Mouse (Mus musculus) intestine, embryonic 16.5 days (tissue): ENCODE data around the gene Gnat2. TPM values are rescaled to one million over a fixed set of nuclear protein-coding genes. Genes with fewer than 3 reads are reported as not detected.

Experiments
- ATAC-seq: fragments of 200-750 bp; cut with Nextera tagmentation; 2 replicates; pipeline ENCODE4 v1.8.0; 2017; ENCODE audit warnings: moderate TSS enrichment, moderate library complexity
- H3K27ac ChIP-seq: fragments of 300-500 bp; sonication (generic); 2 replicates; pipeline ENCODE4 v1.5.1; 2014; ENCODE audit warnings: mild to moderate bottlenecking, low read length
- H3K27me3 ChIP-seq: fragments of 300-500 bp; sonication (generic); replicated peaks from 2 replicates; pipeline ENCODE4 v1.6.1; 2014; ENCODE audit warnings: low read length, control low read depth, mixed read lengths; ENCODE audit not compliant: control insufficient read depth, insufficient read depth
- H3K36me3 ChIP-seq: fragments of 300-500 bp; sonication (generic); 2 replicates; pipeline ENCODE4 v1.6.1; 2014; ENCODE audit warnings: low read length, control low read depth; ENCODE audit not compliant: control insufficient read depth, insufficient read depth
- H3K4me1 ChIP-seq: fragments of 300-500 bp; sonication (generic); 2 replicates; pipeline ENCODE4 v1.6.1; 2014; ENCODE audit warnings: low read length, control low read depth, mixed read lengths; ENCODE audit not compliant: control insufficient read depth, insufficient read depth
- H3K4me2 ChIP-seq: fragments of 300-500 bp; sonication (generic); 2 replicates; pipeline ENCODE4 v1.6.1; 2014; ENCODE audit warnings: low read depth, low read length, control low read depth
- H3K4me3 ChIP-seq: fragments of 300-500 bp; sonication (generic); 2 replicates; pipeline ENCODE4 v1.5.1; 2014; ENCODE audit warnings: mild to moderate bottlenecking, low read length
- H3K9ac ChIP-seq: fragments of 300-500 bp; sonication (generic); 2 replicates; pipeline ENCODE4 v1.6.1; 2014; ENCODE audit warnings: low read depth, low read length
- H3K9me3 ChIP-seq: fragments of 300-500 bp; sonication (generic); 2 replicates; pipeline ENCODE4 v1.6.1; 2016; ENCODE audit warnings: low read length, control low read depth; ENCODE audit not compliant: control insufficient read depth
- WGBS: fragments of 180-500 bp; shearing (Covaris S2); extraction: QIAGEN DNeasy Blood & Tissue Kit; methylation state at CpG from one replicate; pipeline ENCODE4 v1.1.7; 2014; 5-methylcytosine and 5-hydroxymethylcytosine counted together
- polyA plus RNA-seq: library from polyadenylated mRNA; unstranded; fragments of >200 nt; fragmentation: Nextera tagmentation; extraction: Ambion mirVana; gene quantifications from 2 replicates; pipeline ENCODE4 v1.2.1, GENCODE M21; 2015

Gnat2 gene
- polyA plus RNA-seq, 1 experiment from 2014 or later, result 1.9 TPM

DNA sequence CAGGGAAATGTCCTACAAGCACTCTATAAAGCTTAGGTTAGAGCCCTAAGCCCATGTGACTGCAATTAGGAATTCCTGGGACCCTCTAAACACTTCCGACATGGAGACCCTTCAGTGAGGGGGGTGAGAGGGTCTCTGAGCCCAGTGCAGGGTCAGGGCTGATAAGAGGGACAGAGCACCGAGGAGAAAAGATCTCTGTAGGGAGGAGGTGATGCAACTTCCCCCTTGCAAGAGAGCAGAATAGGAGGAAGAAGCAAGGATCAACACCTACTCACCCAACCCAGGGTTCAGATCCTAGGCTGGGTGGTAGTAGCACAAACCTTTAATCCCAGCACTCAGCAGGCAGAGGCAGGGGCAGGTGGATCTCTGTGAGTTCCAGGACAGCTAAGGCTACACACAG, 9.4 kb upstream of the Gnat2 start:
- ATAC-seq, result no peak
- WGBS, result 39% methylated on average over 2 of the region's 2 CpGs
- H3K27ac ChIP-seq, result no peak overlapping the region
- no peak overlapping the region for H3K4me2 ChIP-seq
- H3K4me1 ChIP-seq, result peaks cover 37% of the 10 kb centered on the region
- H3K36me3 ChIP-seq, result peaks cover 2% of the 10 kb centered on the region; the same call in 1 of the 2 replicates
- no peaks in the 10 kb centered on the region for H3K9me3 ChIP-seq
- H3K9ac ChIP-seq, result peak overlapping the region; percentile 41; the same call in 1 of the 2 replicates
- H3K27me3 ChIP-seq, result no peaks in the 10 kb centered on the region
- H3K4me3 ChIP-seq, result no peak overlapping the region

DNA sequence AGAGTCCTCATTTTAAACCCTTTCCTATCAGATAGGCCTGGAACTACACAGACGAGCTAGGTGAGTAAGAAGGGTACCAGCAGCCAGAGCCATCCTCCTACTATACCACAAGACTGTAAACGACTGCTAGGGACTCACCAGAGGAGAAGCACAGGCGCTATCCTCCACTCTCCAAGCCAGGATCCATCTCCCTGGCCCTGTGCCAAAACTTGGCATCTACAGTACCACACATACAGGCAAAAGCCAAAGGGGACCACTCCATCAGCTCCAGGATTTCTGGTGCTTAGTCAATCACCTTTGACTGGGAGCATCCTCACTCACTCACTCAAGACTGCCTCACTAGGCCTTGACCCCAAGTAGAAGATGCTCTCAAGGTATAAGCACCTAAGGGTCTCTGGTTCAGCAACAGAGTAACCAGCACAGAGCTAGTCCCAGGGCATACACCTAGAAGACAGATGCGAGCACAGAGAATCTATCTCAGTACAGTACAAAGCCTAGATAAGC, 8.6 kb upstream of the Gnat2 start:
- H3K4me2 ChIP-seq, result peak overlapping the region; percentile 96
- H3K4me1 ChIP-seq, result peaks cover 37% of the 10 kb centered on the region
- no peak overlapping the region for H3K27ac ChIP-seq
- H3K9ac ChIP-seq, result no peak overlapping the region; the same call in 1 of the 2 replicates
- 61% methylated on average over 4 of the region's 4 CpGs for WGBS
- ATAC-seq, result no peak
- no peaks in the 10 kb centered on the region for H3K27me3 ChIP-seq
- H3K36me3 ChIP-seq, result 0 out of 2 replicates have a peak, but pooled peaks cover under 1% of the 10 kb centered on the region
- no peaks in the 10 kb centered on the region for H3K9me3 ChIP-seq
- no peak overlapping the region for H3K4me3 ChIP-seq

GRCm38 (mm10) chr3:108084767-108085270, 7.8 kb upstream of the Gnat2 start:
- Histone ChIP-seq H3K9ac (peak overlapping the region; percentile 76), H3K36me3 (no peaks in the 10 kb centered on the region), H3K4me3 (peak overlapping the region; percentile 77), H3K27ac (peak overlapping the region; percentile 92), H3K4me1 (peaks cover 41% of the 10 kb centered on the region), H3K27me3 (no peaks in the 10 kb centered on the region), H3K4me2 (peak overlapping the region; percentile 96), H3K9me3 (no peaks in the 10 kb centered on the region)
- ATAC-seq, result peak; percentile 7; the same call in 1 of the 2 replicates
- WGBS, result 9% methylated on average over 13 of the region's 13 CpGs

DNA sequence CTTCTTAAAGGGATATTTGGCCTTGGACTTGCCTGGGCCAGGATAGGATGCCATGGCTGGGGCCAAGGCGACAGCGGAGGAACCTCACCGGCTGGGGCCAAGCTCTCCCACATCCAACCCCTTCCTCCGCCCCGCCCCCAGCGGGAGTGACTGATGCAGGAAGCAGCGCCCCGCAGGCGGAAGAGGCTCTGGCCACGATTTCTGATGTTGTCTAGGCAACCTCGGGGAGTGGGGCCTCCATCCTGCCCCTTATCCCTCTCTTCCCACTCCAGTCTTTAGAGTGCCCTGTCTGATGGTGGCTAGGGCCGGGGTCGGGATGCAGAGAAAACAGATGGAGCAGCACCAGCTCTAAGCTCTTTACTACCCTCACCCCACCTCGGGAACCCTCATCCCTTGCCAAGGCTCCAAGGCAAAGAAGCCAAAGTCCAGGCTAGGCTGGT, 7.3 kb upstream of the Gnat2 start:
- peak overlapping the region; percentile 76 for H3K9ac ChIP-seq
- 0% methylated on average over 14 of the region's 14 CpGs for WGBS
- peak overlapping the region; percentile 96 for H3K4me2 ChIP-seq
- no peaks in the 10 kb centered on the region for H3K36me3 ChIP-seq
- peaks cover 44% of the 10 kb centered on the region for H3K4me1 ChIP-seq
- no peaks in the 10 kb centered on the region for H3K9me3 ChIP-seq
- no peaks in the 10 kb centered on the region for H3K27me3 ChIP-seq
- peak; percentile 92 for ATAC-seq
- peak overlapping the region; percentile 77 for H3K4me3 ChIP-seq
- H3K27ac ChIP-seq, result peak overlapping the region; percentile 92

- WGBS, result under 1% methylated on average over 31 of the region's 31 CpGs
- ATAC-seq, result peak; percentile 82
These were observed 6.7 kb upstream of the Gnat2 start for GRCm38 (mm10) chr3:108085721-108086469.

DNA sequence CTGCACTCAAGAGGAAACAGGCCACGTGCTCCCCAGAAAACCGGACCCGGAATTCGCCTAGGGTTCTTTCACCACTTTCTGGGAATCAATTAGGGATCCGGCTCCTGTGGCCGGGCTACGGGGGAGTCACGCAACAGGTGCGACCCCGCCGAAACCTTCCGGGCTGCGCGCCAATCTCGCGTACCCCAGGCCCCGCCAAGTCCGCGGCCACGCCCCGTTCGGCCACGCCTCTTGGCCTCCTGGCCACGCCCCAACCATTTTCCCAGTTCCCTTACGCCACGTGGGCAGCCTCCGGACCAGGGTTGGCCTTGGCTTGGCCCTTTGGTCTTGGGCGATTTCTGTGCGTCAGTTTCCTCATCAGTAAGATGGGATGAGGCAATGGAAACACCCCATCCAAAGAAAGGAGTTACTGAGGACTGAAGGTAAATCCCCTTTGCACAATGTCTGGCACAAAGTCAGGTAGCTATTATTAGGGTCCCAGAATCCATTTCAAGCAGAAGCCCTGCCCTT, 6.1 kb upstream of the Gnat2 start, which contains the start of gene Ampd2:
Ampd2 (minus strand) TSS at position 182 of the 510 bp plus-strand sequence.
- H3K27me3 ChIP-seq, result no peaks in the 10 kb centered on the region
- ATAC-seq, result peak; percentile 61
- H3K27ac ChIP-seq, result peak within 1 kb of the TSS; percentile 92
- H3K9me3 ChIP-seq, result no peaks in the 10 kb centered on the region
- peak within 1 kb of the TSS; percentile 76 for H3K9ac ChIP-seq
- no peaks in the 10 kb centered on the region for H3K36me3 ChIP-seq
- WGBS, result under 1% methylated on average over 29 of the region's 29 CpGs
- peak within 1 kb of the TSS; percentile 96 for H3K4me2 ChIP-seq
- H3K4me3 ChIP-seq, result peak within 1 kb of the TSS; percentile 77
- H3K4me1 ChIP-seq, result peaks cover 46% of the 10 kb centered on the region

More at GRCm38 (mm10) chr3:108085721-108086469, 6.7 kb upstream of the Gnat2 start:
- H3K4me2 ChIP-seq, result peak overlapping the region; percentile 96
- H3K9me3 ChIP-seq, result no peaks in the 10 kb centered on the region
- peak overlapping the region; percentile 92 for H3K27ac ChIP-seq
- no peaks in the 10 kb centered on the region for H3K27me3 ChIP-seq
- no peaks in the 10 kb centered on the region for H3K36me3 ChIP-seq
- H3K4me1 ChIP-seq, result peaks cover 46% of the 10 kb centered on the region
- H3K4me3 ChIP-seq, result peak overlapping the region; percentile 77
- H3K9ac ChIP-seq, result peak overlapping the region; percentile 76

DNA sequence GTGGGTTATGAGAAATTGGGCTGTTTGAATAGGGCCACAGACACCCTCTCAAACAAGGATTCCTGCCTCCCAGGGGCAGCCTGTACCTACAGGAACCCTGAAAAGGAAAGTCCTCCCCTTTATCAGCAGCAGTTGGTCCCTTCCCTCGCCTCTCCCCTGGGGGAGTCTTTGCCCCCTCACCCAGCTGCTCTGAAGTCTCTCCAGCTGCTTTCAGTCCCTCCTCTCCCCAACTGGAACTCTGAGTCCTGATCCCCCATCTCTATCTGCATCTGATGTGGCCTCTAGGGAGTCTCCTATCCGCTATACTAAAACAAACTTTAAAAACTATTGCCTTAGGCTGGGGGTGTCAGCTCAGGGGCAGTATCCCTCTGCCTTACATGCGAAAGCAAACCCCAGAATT, 5.3 kb upstream of the Gnat2 start:
- 79% methylated on average over 3 of the region's 3 CpGs for WGBS
- ATAC-seq, result no peak
- Histone ChIP-seq H3K27me3 (no peaks in the 10 kb centered on the region), H3K4me1 (peaks cover 42% of the 10 kb centered on the region), H3K4me2 (peak overlapping the region; percentile 96; the same call in 1 of the 2 replicates), H3K9me3 (no peaks in the 10 kb centered on the region), H3K4me3 (no peak overlapping the region), H3K27ac (peak overlapping the region; percentile 31; the same call in 1 of the 2 replicates), H3K9ac (peak overlapping the region; percentile 76), H3K36me3 (no peaks in the 10 kb centered on the region)

DNA sequence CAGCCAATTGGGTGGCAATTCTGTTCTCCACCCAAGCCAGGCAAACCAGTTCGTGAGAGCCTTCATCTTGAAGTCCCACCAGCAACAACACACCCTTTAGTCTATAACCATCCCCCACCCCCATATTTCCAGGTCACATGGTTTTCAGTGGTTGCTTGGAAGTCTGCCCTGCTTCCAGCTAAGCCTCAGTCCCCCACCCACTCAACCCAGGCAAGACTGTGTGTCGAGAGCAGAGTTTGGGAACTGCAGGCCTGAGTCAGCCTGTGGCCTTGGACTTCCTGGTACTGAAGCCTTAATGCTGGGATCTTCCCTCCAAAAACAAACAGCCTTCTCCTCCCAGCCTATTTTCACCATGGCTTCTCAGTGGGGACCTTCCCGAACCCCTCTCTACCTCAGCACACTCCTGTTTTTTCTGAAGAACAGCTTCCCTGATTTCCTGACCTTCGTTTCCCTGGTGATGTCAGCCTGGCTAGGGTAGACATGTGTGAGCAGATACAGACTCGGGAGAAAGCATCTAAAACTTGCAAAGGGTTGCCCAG, 3.7 kb upstream of the Gnat2 start:
- Histone ChIP-seq H3K27ac (no peak overlapping the region), H3K27me3 (no peaks in the 10 kb centered on the region), H3K36me3 (no peaks in the 10 kb centered on the region), H3K9me3 (no peaks in the 10 kb centered on the region), H3K9ac (0 out of 2 replicates have a peak overlapping the region, but pooled peaks have one; percentile 42), H3K4me1 (peaks cover 26% of the 10 kb centered on the region), H3K4me2 (no peak overlapping the region), H3K4me3 (no peak overlapping the region)
- ATAC-seq, result no peak
- 40% methylated on average over 5 of the region's 5 CpGs for WGBS

- 37% methylated on average over 2 of the region's 2 CpGs for WGBS
- no peak overlapping the region for H3K4me3 ChIP-seq
- H3K27ac ChIP-seq, result no peak overlapping the region
- peaks cover 17% of the 10 kb centered on the region for H3K4me1 ChIP-seq
- no peaks in the 10 kb centered on the region for H3K27me3 ChIP-seq
- H3K9me3 ChIP-seq, result no peaks in the 10 kb centered on the region
- H3K4me2 ChIP-seq, result no peak overlapping the region
- no peak for ATAC-seq
- no peak overlapping the region for H3K9ac ChIP-seq
- H3K36me3 ChIP-seq, result no peaks in the 10 kb centered on the region
These were observed 2.7 kb upstream of the Gnat2 start for GRCm38 (mm10) chr3:108089916-108090315.
